Mouse (Mus musculus) MEL (cell line): ENCODE results near the gene Fgfr2. TPM values are rescaled to one million over a fixed set of nuclear protein-coding genes. Genes with fewer than 3 reads are reported as not detected.

Source experiments
- DNase-seq: peaks from one replicate; pipeline ENCODE4 v3.0.0; 2011; ENCODE audit warnings: low read depth, low spot score
- H3K27ac ChIP-seq: 2 replicates; pipeline ENCODE4 v1.5.1; 2012; ENCODE audit warnings: low read depth, mild to moderate bottlenecking, control low read depth, low read length, moderate library complexity; ENCODE audit not compliant: control insufficient read depth
- H3K27me3 ChIP-seq, 2 experiments: fragments of 150-350 bp in 1 of 2; sonication (generic) in 1 of 2; 2 replicates each; pipeline ENCODE4 v1.6.1; 2012; ENCODE audit warnings: low read length in 2 of 2, mild to moderate bottlenecking in 2 of 2, improper control_type of control experiment in 1 of 2, moderate library complexity in 1 of 2; ENCODE audit not compliant: insufficient read depth in 2 of 2, control insufficient read depth in 1 of 2
- H3K36me3 ChIP-seq, 2 experiments: 2 replicates each; pipeline ENCODE4 v1.6.1; 2012 to 2014; ENCODE audit warnings: low read length in 2 of 2, improper control_type of control experiment in 1 of 2, inconsistent platforms in 1 of 2, mild to moderate bottlenecking in 1 of 2; ENCODE audit not compliant: insufficient read depth in 2 of 2, control insufficient read depth in 1 of 2
- H3K4me1 ChIP-seq, 2 experiments: fragments of 150-350 bp in 1 of 2; sonication (generic) in 1 of 2; 2 replicates each; pipeline ENCODE4 v1.6.1; 2012; ENCODE audit warnings: low read length in 2 of 2, improper control_type of control experiment in 1 of 2, mild to moderate bottlenecking in 1 of 2; ENCODE audit not compliant: insufficient read depth in 2 of 2, control insufficient read depth in 1 of 2
- H3K4me3 ChIP-seq, 2 experiments: fragments of 150-350 bp in 1 of 2; sonication (generic) in 1 of 2; 2 replicates each; pipeline ENCODE4 v1.5.1; 2012; ENCODE audit warnings: low read depth in 2 of 2, low read length in 2 of 2, mild to moderate bottlenecking in 2 of 2, moderate library complexity in 2 of 2, control low read depth in 1 of 2, improper control_type of control experiment in 1 of 2; ENCODE audit not compliant: control insufficient read depth in 1 of 2, insufficient read depth in 1 of 2
- H3K79me2 ChIP-seq: 2 replicates; pipeline ENCODE4 v1.6.1; 2012; ENCODE audit warnings: mild to moderate bottlenecking, low read length, moderate library complexity; ENCODE audit not compliant: control insufficient read depth, poor library complexity, insufficient read depth
- H3K9ac ChIP-seq: 2 replicates; pipeline ENCODE4 v1.6.1; 2012; ENCODE audit warnings: low read depth, mild to moderate bottlenecking, control low read depth, low read length, moderate library complexity; ENCODE audit not compliant: control insufficient read depth, poor library complexity, severe bottlenecking
- H3K9me3 ChIP-seq: fragments of 150-350 bp; sonication (generic); replicated peaks from 2 replicates; pipeline ENCODE4 v1.6.1; 2012; ENCODE audit warnings: mild to moderate bottlenecking, low read length, improper control_type of control experiment, moderate library complexity; ENCODE audit not compliant: insufficient read depth
- CHD1 ChIP-seq: IDR thresholded peaks from 2 replicates; pipeline ENCODE4 v1.6.1; 2012; ENCODE audit warnings: low read depth, mild to moderate bottlenecking, inconsistent platforms, low read length, improper control_type of control experiment
- CHD2 ChIP-seq: IDR thresholded peaks from 2 replicates; pipeline ENCODE4 v1.6.1; 2011; ENCODE audit warnings: low read length, improper control_type of control experiment
- E2F4 ChIP-seq: IDR thresholded peaks from 2 replicates; pipeline ENCODE4 v1.6.1; 2011; ENCODE audit warnings: low read depth, low read length, improper control_type of control experiment, borderline replicate concordance
- KAT2A ChIP-seq: conservative IDR thresholded peaks from 2 replicates; pipeline ENCODE4 v1.6.1; 2012; ENCODE audit warnings: low read depth, low read length, improper control_type of control experiment, inconsistent platforms
- MAFK ChIP-seq: IDR thresholded peaks from 2 replicates; pipeline ENCODE4 v1.6.1; 2011; ENCODE audit warnings: low read depth, mild to moderate bottlenecking, low read length, improper control_type of control experiment, borderline replicate concordance
- MAX ChIP-seq: IDR thresholded peaks from 2 replicates; pipeline ENCODE4 v1.6.1; 2011; ENCODE audit warnings: low read length, improper control_type of control experiment
- MYB ChIP-seq: IDR thresholded peaks from 2 replicates; pipeline ENCODE4 v1.6.1; 2011; ENCODE audit warnings: mild to moderate bottlenecking, low read depth, low read length, improper control_type of control experiment
- NRF1 ChIP-seq: IDR thresholded peaks from 2 replicates; pipeline ENCODE4 v1.6.1; 2014; ENCODE audit warnings: low read depth, mild to moderate bottlenecking, inconsistent platforms, low read length, improper control_type of control experiment, moderate library complexity; ENCODE audit not compliant: poor library complexity, insufficient read depth, severe bottlenecking
- POLR2A ChIP-seq, 2 experiments: IDR thresholded peaks; 2 replicates each; pipeline ENCODE4 v1.6.1; 2011 to 2012; ENCODE audit warnings: low read length in 2 of 2, mild to moderate bottlenecking in 2 of 2, control low read depth in 1 of 2, improper control_type of control experiment in 1 of 2, low read depth in 1 of 2, moderate library complexity in 1 of 2; ENCODE audit not compliant: control insufficient read depth in 1 of 2, insufficient read depth in 1 of 2, poor library complexity in 1 of 2
- RAD21 ChIP-seq: IDR thresholded peaks from 2 replicates; pipeline ENCODE4 v1.6.1; 2011; ENCODE audit warnings: mild to moderate bottlenecking, low read depth, low read length, improper control_type of control experiment
- SMC3 ChIP-seq: IDR thresholded peaks from 2 replicates; pipeline ENCODE4 v1.6.1; 2011; ENCODE audit warnings: low read depth, low read length, improper control_type of control experiment
- USF1 ChIP-seq: IDR thresholded peaks from 2 replicates; pipeline ENCODE4 v1.6.1; 2014; ENCODE audit warnings: low read depth, mild to moderate bottlenecking, inconsistent platforms, low read length, improper control_type of control experiment, moderate library complexity
- ZKSCAN1 ChIP-seq: IDR thresholded peaks from 2 replicates; pipeline ENCODE4 v1.6.1; 2012; ENCODE audit warnings: low read depth, mild to moderate bottlenecking, inconsistent platforms, low read length, improper control_type of control experiment, moderate library complexity
- polyA plus RNA-seq, 2 experiments: library from polyadenylated mRNA; stranded (reverse) in 1 of 2; unstranded in 1 of 2; fragments of >175 nt in 1 of 2; fragments of >200 nt in 1 of 2; gene quantifications; 2 replicates each; pipeline versions ENCODE4 v1.2.1 to v1.2.4; 2012; ENCODE audit warnings: low replicate concordance in 2 of 2, low read depth in 1 of 2; ENCODE audit not compliant: insufficient read length in 2 of 2, insufficient read depth in 1 of 2, missing spikeins in 1 of 2
- total RNA-seq: library from RNA; depleted of rRNA; stranded (reverse); fragments of 300-350 nt; gene quantifications from 2 replicates; pipeline ENCODE4 v1.2.3, GENCODE M21; 2012

The Fgfr2 gene
- total and polyA plus RNA-seq, 3 experiments, result not detected

GRCm38 (mm10) chr7:132992967-132993615 lies 130.1 kb downstream of the Fgfr2 start:
- H3K4me1 ChIP-seq, result no peaks in the 10 kb centered on the region
- H3K9ac ChIP-seq, result no peak overlapping the region
- TF ChIP-seq RAD21, result no peak
- no peak for DNase-seq
- no peak overlapping the region for H3K27ac ChIP-seq
- no peak overlapping the region for H3K4me3 ChIP-seq
- no peaks in the 10 kb centered on the region for H3K27me3 ChIP-seq
- H3K9me3 ChIP-seq, result no peaks in the 10 kb centered on the region
- no peaks in the 10 kb centered on the region for H3K79me2 ChIP-seq
- H3K36me3 ChIP-seq, result peaks cover 0 to 21% of the 10 kb centered on the region in 2 experiments; a peak in 2 of 4 replicates

- TF ChIP-seq E2F4 (no peak), MYB (no peak), ZKSCAN1 (no peak), MAFK (no peak), POLR2A (IDR thresholded peaks at IDR 0.05; ENCODE audit: control insufficient read depth in 1 of 2, insufficient read depth in 1 of 2, low read depth in 1 of 2, low read length in 2 of 2, poor library complexity in 1 of 2) (no peak), USF1 (no peak), KAT2A (no peak), CHD1 (no peak), NRF1 (no peak)
- TF ChIP-seq, all 39 proteins: peak for 0
- H3K9ac ChIP-seq, result no peak overlapping the region
- no peak for DNase-seq
- H3K36me3 ChIP-seq, result peaks cover 0 to 23% of the 10 kb centered on the region in 2 experiments; a peak in 2 of 4 replicates
- H3K27ac ChIP-seq, result no peak overlapping the region
- no peak overlapping the region for H3K4me3 ChIP-seq
- no peaks in the 10 kb centered on the region for H3K79me2 ChIP-seq
- no peaks in the 10 kb centered on the region for H3K27me3 ChIP-seq
- no peaks in the 10 kb centered on the region for H3K9me3 ChIP-seq
- no peaks in the 10 kb centered on the region for H3K4me1 ChIP-seq
Measured at GRCm38 (mm10) chr7:132991240-132991900, 131.8 kb downstream of the Fgfr2 start.

GRCm38 (mm10) chr7:132989839-132990238 lies 133.3 kb downstream of the Fgfr2 start:
- TF ChIP-seq CHD2, result no peak
- no peak for TF ChIP-seq SMC3
- no peak for TF ChIP-seq MAX
- TF ChIP-seq, all 39 proteins: peak for 0
- Histone ChIP-seq H3K9ac (no peak overlapping the region), H3K36me3 (peaks cover 0 to 30% of the 10 kb centered on the region in 2 experiments; a peak in 2 of 4 replicates), H3K27ac (no peak overlapping the region), H3K4me1 (no peaks in the 10 kb centered on the region), H3K4me3 (no peak overlapping the region), H3K79me2 (no peaks in the 10 kb centered on the region), H3K27me3 (no peaks in the 10 kb centered on the region), H3K9me3 (no peaks in the 10 kb centered on the region)
- no peak for DNase-seq
